Mouse (Mus musculus) C2C12 (cell line): ENCODE measurements at regions not wholly inside any gene's neighbourhood (a gene's known extent, or its start where the extent isn't known, plus 50 kb on each side); places are given as distances from the start of the nearest gene placed in this dataset.
A peak's percentile ranks its signal among the peaks of the same experiment; 100 is the strongest.

Source experiments
- H3K27me3 ChIP-seq: one replicate; pipeline ENCODE4 v1.6.1; 2011; ENCODE audit not compliant: control insufficient read depth, insufficient read depth, insufficient read length
- H3K36me3 ChIP-seq: one replicate; pipeline ENCODE4 v1.6.1; 2011; ENCODE audit not compliant: control insufficient read depth, insufficient read depth
- H3K4me3 ChIP-seq: one replicate; pipeline ENCODE4 v1.5.1; 2011; ENCODE audit warnings: mild to moderate bottlenecking, control low read depth; ENCODE audit not compliant: poor library complexity, insufficient read depth, severe bottlenecking
- H3K79me2 ChIP-seq: one replicate; pipeline ENCODE4 v1.6.1; 2011; ENCODE audit not compliant: control insufficient read depth, insufficient read depth
- H3K79me3 ChIP-seq: one replicate; pipeline ENCODE4 v1.6.1; 2011; ENCODE audit warnings: low read depth, control low read depth
- H3ac ChIP-seq: one replicate; pipeline ENCODE3; 2011; ENCODE audit warnings: low read depth; ENCODE audit not compliant: control insufficient read depth, insufficient read length
- CEBPB ChIP-seq: IDR thresholded peaks from one replicate; pipeline ENCODE4 v1.6.1; 2011; ENCODE audit warnings: low read depth, mild to moderate bottlenecking, control low read depth, moderate library complexity
- CTCF ChIP-seq: IDR thresholded peaks from one replicate; pipeline ENCODE4 v1.5.1; 2011; ENCODE audit not compliant: control insufficient read depth, insufficient read depth, insufficient read length
- FOSL1 ChIP-seq: IDR thresholded peaks from one replicate; pipeline ENCODE4 v1.8.0; 2011; ENCODE audit warnings: mild to moderate bottlenecking, low read length; ENCODE audit not compliant: poor library complexity, insufficient read depth, severe bottlenecking
- MAX ChIP-seq: IDR thresholded peaks from one replicate; pipeline ENCODE4 v1.6.1; 2011; ENCODE audit warnings: mild to moderate bottlenecking, control low read depth
- MYOD1 ChIP-seq: IDR thresholded peaks from one replicate; pipeline ENCODE4 v1.6.1; 2011; ENCODE audit warnings: low read depth; ENCODE audit not compliant: control insufficient read depth, insufficient read length
- MYOG ChIP-seq: IDR thresholded peaks from one replicate; pipeline ENCODE4 v1.6.1; 2011; ENCODE audit not compliant: control insufficient read depth, insufficient read length; ENCODE audit errors: extremely low read depth
- USF1 ChIP-seq: IDR thresholded peaks from one replicate; pipeline ENCODE4 v1.6.1; 2011; ENCODE audit warnings: low read depth, mild to moderate bottlenecking, control low read depth, moderate library complexity

DNA sequence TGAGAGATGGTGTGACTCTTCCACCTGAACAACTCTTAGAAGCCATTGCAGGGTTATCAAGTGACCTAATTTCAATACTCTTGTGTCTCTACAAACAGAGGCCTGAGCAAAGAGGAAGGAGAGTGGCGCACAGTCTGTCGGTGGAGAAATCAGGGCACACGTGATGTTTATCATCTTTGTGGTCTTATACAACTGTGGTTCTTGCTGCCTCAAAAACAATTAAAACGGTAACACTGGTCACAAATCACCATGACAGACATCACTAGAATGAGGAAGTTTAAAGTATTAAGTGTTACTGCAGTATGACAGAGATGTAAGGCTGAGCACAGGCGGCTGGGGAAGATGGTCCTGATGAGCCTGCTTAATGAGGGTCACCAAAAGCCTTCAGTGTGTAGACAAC is 73.6 kb downstream of the Sdc1 start:
- TF ChIP-seq MYOD1 (no peak), MAX (no peak), FOSL1 (no peak), USF1 (no peak), MYOG (no peak), CTCF (no peak), CEBPB (no peak)

DNA sequence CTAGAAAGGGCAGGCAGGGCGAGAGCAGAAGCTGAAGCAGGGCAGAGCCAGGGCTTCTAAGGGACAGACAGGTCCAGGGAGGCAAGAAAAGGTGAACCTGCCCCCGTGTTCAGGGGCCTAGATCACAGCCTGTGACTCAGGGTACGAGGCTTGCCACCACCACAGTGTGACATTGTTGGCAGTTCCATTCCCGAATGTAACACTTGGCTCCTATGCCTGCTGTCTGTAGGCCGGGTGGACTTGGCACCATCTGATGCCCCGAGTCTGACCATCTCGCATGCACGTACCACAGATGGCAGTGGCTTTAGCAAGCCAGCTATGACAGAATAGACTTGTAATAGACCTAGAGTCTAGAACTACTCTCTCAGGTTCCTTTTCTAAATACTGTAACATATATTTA is 74.3 kb downstream of the Sdc1 start:
- no peaks in the 10 kb centered on the region for H3K79me2 ChIP-seq
- TF ChIP-seq CTCF (no peak), CEBPB (no peak), USF1 (no peak), MAX (no peak)
- no peak overlapping the region for H3K4me3 ChIP-seq
- no peaks in the 10 kb centered on the region for H3K36me3 ChIP-seq
- no peaks in the 10 kb centered on the region for H3K79me3 ChIP-seq
- no peak overlapping the region for H3ac ChIP-seq
- H3K27me3 ChIP-seq = no peaks in the 10 kb centered on the region

More for the DNA sequence above, 73.6 kb downstream of the Sdc1 start:
- Histone ChIP-seq H3K27me3 (no peaks in the 10 kb centered on the region), H3ac (no peak overlapping the region), H3K79me3 (no peaks in the 10 kb centered on the region), H3K36me3 (no peaks in the 10 kb centered on the region), H3K79me2 (no peaks in the 10 kb centered on the region), H3K4me3 (no peak overlapping the region)

DNA sequence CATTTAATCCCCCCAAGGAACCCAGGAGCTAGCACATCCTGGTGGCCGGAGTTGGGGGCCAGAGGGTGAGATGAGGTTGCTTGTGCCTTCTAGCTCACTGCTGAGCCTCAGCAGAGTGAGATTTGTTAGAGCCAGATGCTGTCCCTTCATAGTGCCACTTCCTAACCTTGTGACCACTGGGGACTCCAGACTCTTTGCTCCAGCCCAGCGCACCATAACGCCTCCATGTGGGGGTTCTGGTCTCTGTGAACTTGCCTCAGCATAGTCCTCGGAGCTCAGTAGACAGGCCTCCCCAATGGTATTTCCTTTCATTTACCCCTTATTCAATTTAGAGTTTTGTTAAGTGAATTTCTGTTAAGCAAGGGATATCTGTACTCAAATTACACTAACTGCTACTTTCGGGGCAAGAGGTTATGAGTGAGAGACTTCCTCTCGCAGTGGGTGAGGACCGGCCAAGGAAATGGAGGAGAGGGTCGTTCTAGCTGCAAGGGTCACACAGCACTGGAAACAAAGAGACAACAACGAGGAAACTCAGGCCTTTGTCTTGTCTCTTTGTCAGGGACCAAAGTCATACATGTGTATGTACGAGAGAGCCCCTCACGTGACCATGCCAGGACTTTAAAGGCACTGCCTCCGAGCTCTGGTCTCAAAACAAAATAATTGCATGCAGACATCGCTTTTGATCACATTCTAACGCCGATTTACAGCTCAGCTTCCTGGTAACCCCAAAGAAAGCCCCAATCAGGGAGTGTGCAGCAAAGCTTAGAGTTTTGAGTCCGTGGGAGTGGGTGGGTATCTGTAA is 74.8 kb upstream of the Laptm4a start:
- Histone ChIP-seq H3K79me2 (no peaks in the 10 kb centered on the region), H3K4me3 (no peak overlapping the region), H3K79me3 (no peaks in the 10 kb centered on the region), H3K36me3 (no peaks in the 10 kb centered on the region), H3K27me3 (no peaks in the 10 kb centered on the region), H3ac (no peak overlapping the region)
- no peak for TF ChIP-seq CTCF
- TF ChIP-seq FOSL1 = no peak
- no peak for TF ChIP-seq USF1
- TF ChIP-seq MAX = no peak
- no peak for TF ChIP-seq MYOD1
- no peak for TF ChIP-seq CEBPB
- no peak for TF ChIP-seq MYOG

DNA sequence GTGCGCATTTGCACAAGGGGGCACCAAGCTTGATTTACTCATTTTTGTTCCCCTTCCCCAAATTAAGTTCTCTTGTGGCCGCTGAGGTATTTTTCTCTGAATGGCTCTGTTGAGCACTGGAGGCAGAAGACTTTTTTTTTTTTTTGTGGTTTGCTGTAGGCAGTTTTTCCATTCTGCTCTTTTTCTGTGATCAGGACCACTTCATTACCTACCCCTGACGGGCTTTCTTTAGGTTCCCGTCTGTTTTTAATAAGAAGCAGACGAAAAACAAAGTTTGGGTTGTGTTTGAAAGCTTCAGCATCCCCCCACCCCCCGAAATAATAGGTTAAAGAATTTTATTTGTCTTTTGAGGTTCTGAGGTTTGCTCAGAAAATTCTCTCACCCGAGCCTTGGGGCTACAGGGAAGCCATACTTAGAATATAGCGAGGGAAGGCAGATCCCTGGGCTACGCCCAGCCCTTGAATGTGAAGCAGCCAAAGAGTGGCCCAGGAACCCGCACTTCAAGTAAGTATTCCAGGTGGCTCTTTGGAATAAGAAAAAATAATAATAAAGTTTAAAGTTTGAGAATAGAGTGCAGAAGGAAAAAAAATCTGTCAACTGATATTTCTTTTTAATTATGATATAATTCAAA is 74.1 kb upstream of the Laptm4a start:
- H3ac ChIP-seq = no peak overlapping the region

DNA sequence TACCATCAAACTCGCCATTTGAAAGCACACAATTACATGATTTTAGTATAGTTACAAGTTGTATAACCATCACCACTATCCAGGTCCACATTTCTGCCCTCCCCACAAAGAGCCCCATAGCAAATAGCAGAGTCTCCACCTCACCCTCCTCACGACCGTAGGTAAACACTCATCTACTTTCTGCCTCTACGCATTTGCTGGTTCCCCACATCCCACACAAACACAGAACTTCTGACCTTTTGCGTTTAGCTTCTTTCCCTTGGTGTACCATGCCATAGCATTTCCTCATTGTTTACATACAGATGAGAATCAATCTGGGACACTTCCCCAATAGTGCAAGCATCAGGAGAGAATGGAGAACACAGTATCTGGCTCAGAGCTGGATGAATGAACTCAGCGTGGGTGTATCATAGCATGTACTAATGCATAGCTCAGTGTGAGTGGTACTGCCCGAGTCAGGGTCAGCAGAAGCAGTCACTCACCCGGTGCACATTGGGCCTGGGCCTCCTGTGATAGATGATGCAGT is 73.5 kb upstream of the Laptm4a start:
- Histone ChIP-seq H3K79me2 (no peaks in the 10 kb centered on the region), H3K36me3 (no peaks in the 10 kb centered on the region), H3K79me3 (no peaks in the 10 kb centered on the region), H3K4me3 (no peak overlapping the region), H3K27me3 (no peaks in the 10 kb centered on the region), H3ac (no peak overlapping the region)
- no peak for TF ChIP-seq CTCF
- TF ChIP-seq MAX = no peak
- TF ChIP-seq USF1 = no peak
- no peak for TF ChIP-seq CEBPB
- no peak for TF ChIP-seq MYOG
- no peak for TF ChIP-seq MYOD1

More for the DNA sequence above, 74.1 kb upstream of the Laptm4a start:
- no peak overlapping the region for H3K4me3 ChIP-seq
- no peaks in the 10 kb centered on the region for H3K79me2 ChIP-seq
- TF ChIP-seq FOSL1 (no peak), CEBPB (no peak), USF1 (no peak), MYOG (no peak), CTCF (no peak), MYOD1 (no peak), MAX (no peak)
- H3K36me3 ChIP-seq = no peaks in the 10 kb centered on the region
- no peaks in the 10 kb centered on the region for H3K79me3 ChIP-seq
- no peaks in the 10 kb centered on the region for H3K27me3 ChIP-seq

DNA sequence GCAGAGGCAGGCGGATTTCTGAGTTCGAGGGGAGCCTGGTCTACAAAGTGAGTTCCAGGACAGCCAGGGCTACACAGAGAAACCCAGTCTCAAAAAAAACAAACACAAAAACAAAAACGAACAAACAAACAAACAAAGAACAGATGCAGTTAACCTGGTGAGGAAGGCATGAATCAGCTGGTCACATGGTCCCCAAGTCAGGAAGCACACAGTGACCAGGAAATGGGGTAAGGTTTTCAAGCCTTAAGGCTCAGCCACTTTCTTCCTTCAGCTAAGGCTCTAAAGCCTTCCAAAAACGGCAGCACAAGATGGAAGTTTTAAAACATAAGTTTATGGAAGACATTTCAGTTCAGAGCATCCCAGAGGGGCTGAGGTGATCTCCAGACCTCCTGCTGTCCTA is 67.6 kb upstream of the Laptm4a start:
- H3K79me2 ChIP-seq = no peaks in the 10 kb centered on the region
- H3K36me3 ChIP-seq = no peaks in the 10 kb centered on the region
- H3K27me3 ChIP-seq = no peaks in the 10 kb centered on the region
- peak; percentile 78 for TF ChIP-seq USF1
- no peak for TF ChIP-seq FOSL1
- no peak for TF ChIP-seq CEBPB
- TF ChIP-seq MYOD1 = no peak
- no peak overlapping the region for H3K4me3 ChIP-seq
- H3ac ChIP-seq = no peak overlapping the region
- no peaks in the 10 kb centered on the region for H3K79me3 ChIP-seq
